Mouse (Mus musculus): Measurements from ENCODE around the gene Zcchc17. TPM values are rescaled to one million over a fixed set of nuclear protein-coding genes. Genes with fewer than 3 reads are reported as not detected.
A peak's percentile ranks its signal among the peaks of the same experiment; 100 is the strongest.

The Zcchc17 gene
- total RNA-seq (2015) (16.0 and 21.9 TPM in 2 replicates), total RNA-seq (2017) (81.3 and 132 TPM in 2 replicates)

DNA sequence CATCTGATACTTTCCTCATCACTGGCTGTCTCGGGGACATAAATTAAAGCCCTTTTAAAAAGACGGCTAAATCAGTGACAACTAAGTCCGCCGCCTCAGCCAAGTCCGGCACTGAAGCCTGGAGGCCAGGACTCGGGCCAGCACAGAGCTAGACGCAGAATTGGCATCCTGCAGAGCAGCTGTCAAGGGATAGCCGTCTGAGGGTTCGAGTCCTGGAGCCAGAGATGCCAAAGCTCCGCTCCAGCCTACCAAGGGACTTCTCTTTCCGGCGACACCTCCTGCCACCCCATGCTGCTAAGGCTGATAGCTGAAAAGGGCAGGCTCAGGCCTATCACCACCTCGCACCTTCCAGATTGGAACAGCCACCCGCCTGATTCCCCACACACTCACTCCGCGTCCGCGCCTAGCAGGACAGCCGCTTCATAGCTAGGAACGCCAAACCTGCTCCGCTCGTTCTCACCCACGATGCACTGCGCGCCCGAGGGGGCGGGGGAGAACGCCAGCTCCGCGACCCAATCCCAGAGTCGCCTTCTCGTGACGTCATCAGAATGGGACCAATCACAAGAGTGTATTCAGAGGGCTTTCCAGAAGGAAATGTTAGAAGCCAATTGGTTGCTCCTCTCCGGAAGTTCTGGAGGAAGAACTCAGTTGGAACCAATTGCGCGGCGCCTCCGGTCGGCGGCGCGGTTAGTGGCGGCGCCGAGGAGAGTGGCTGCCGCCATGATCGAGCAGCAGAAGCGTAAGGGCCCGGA lies at the start of gene Zcchc17, which contains the start of gene Snrnp40:
Gene Zcchc17 (minus strand): TSS at position 458 of the 752 bp plus-strand sequence.
Gene Snrnp40 (plus strand): TSS at position 647 of the 752 bp plus-strand sequence.
- peak; percentile 95 for ATAC-seq (replicated peaks; ENCODE audit: poor library complexity)

- ATAC-seq (replicated peaks; ENCODE audit: poor library complexity) = peak; percentile 55
These were observed 31.5 kb upstream of the Zcchc17 start for GRCm38 (mm10) chr4:130391265-130391664.

DNA sequence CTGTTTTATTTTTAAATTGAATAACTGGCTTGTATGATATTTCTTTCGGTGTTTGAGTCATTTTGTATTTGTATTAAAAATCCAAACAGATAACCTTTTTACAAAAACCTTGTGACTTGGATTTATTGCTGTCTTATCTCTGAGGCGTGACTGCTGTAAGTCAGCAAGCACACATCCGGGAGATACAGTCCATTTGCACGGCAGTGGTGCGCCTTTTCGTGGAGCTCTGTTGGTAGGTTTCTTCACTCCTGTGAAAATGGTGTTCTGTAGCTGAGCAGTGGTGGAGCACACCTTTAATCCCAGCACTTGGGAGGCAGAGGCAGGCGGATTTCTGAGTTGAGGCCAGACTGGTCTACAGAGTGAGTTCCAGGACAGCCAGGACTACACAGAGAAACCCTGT lies 30.2 kb upstream of the Zcchc17 start:
- ATAC-seq (replicated peaks; ENCODE audit: poor library complexity) = no peak

- ATAC-seq (replicated peaks; ENCODE audit: poor library complexity) = no peak
These were observed 29.8 kb upstream of the Zcchc17 start for GRCm38 (mm10) chr4:130389496-130389895.

GRCm38 (mm10) chr4:130387256-130387655 lies 27.5 kb upstream of the Zcchc17 start:
- ATAC-seq (replicated peaks; ENCODE audit: poor library complexity) = no peak

- no peak for ATAC-seq (replicated peaks; ENCODE audit: poor library complexity)
These were observed 20.7 kb upstream of the Zcchc17 start for GRCm38 (mm10) chr4:130380418-130380817.

DNA sequence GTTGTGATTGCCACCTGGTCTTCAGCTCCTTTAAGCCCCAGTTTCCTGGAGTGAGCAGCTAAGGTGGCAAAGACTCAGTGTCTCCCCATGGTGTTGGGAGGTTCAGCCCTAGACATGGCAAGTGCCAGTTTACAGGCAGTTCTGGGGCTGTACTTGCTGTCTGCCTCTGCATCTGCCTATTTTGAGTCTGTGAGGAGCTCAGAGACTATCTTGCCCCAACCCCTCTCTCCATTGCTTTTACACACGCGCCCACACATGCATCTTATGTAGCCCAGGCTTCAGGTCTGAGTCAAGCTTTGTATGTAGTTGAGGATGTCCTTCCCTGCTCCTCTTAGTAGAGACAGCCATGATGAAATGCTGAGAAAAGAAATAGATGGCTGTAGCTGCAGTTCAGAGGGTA lies 19.4 kb upstream of the Zcchc17 start:
- ATAC-seq (replicated peaks; ENCODE audit: poor library complexity) = no peak

GRCm38 (mm10) chr4:130377500-130377899 lies 17.8 kb upstream of the Zcchc17 start:
- no peak for ATAC-seq (replicated peaks; ENCODE audit: poor library complexity)

- 0 out of 2 replicates have a peak, but pooled peaks have one; percentile 39 for ATAC-seq (replicated peaks; ENCODE audit: poor library complexity)
These were observed 16.9 kb upstream of the Zcchc17 start for GRCm38 (mm10) chr4:130376675-130377074.

GRCm38 (mm10) chr4:130360238-130360590 lies 471 bp upstream of the Zcchc17 start:
- ATAC-seq (replicated peaks; ENCODE audit: poor library complexity) = no peak

DNA sequence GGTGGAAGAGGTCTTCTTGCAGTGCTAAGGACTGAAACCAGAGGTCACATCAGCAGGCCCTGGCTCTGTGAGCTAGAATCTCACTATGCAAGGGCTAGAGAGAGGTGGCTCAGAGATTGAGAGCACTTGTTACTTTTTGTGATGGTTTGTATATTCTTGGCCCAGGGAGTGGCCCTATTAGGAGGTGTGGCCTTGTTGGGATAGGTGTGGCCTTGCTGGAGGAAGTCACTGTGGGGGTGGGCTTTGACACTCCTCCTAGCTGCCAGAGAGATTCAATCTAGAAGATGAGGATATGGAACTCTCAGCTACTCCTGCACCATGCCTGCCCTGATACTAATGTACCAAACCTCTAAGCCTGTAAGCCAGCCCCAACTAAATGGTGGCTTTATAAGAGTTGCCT lies 1.8 kb downstream of the Zcchc17 start:
- ATAC-seq (replicated peaks; ENCODE audit: poor library complexity) = no peak

DNA sequence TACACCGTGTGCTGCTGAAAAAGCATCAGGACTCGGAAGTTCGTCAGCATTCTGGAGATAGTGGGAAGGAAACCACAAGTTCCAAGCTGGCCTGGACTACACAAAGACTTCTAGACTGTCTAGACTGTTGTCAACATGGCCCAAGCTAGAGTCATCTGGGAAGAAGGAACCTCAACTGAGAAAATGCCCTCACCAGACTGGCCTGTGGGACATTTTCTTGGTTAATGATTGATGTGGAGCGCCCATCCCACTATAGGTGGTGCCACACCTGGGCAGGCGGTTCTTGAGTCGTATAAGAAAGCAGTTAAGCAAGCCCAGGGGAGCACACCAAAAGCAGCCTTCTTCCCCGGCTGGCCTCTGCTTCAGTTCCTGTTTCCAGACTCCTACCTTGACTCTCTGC lies 7.2 kb downstream of the Zcchc17 start:
- ATAC-seq (replicated peaks; ENCODE audit: poor library complexity) = no peak

DNA sequence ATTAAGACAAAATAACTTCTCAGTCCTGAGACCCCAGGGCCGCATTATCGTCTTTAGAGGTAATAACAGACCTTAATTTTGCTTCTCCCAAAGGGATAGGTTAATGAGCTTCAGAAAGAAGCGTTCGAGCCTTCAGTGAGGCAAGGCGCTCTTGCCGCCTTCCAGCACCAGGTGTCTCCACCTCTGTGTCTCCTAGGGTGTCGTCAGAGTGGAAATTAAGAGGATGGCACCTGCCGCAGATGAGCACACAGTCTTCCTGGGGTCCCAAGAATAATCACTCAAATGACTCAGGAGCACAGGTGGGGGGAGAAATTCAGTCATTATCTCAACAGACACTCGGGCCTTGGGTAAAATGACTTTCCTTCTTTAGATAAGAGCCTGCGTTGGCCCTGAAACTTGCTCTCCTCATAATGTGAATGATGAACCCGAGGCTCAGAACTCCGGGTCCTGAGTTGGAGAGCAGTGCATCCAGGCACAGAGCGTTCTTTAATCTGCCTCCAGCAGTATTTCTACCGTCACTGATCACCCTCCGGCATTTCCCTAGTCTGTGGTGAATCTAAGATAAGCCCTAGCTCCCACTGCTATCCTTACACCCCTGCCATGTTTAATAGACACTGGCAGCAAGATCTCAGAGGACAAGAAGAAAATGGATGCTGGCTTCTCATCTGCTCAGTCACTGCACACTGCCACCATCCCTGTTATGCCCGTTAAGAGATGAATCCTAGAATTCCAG lies 8.9 kb downstream of the Zcchc17 start:
- ATAC-seq (replicated peaks; ENCODE audit: poor library complexity) = no peak

DNA sequence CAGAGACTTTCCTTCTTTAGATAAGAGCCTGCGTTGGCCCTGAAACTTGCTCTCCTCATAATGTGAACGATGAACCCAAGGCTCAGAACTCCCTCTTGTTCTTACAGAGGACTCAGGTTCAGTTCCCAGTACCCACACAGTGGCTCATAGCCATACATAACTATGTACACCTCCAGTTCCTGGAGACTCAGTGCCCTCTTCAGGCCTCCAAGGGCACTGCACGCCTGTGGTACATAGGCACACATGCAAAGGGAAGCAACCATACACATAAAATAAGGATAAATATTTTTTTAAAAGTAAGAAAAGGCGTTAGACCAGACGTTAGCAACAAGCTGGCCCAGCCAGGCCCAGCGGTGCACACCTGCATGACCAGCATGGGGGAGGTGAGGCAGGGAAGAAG lies 10.1 kb downstream of the Zcchc17 start:
- ATAC-seq (replicated peaks; ENCODE audit: poor library complexity) = no peak

DNA sequence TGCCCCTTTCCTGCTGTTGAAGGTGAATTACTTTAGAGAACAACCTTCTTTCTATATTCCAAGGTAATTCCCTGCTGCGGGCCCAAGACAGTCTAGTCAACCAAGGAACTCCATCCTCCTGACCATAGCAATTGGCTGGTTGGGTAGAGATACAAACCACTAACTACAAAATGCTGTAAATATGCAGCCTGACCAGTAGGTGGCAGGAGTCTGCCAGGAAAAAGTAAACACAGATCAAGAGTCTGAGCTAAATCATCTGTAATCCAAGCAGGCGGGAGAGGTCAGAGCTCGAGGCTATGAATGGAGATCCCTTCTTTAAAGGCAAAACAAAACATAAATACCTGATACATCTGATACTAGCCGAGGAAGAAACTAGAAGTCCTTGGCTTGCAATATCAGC lies 18.1 kb downstream of the Zcchc17 start:
- ATAC-seq (replicated peaks; ENCODE audit: poor library complexity) = peak; percentile 90

DNA sequence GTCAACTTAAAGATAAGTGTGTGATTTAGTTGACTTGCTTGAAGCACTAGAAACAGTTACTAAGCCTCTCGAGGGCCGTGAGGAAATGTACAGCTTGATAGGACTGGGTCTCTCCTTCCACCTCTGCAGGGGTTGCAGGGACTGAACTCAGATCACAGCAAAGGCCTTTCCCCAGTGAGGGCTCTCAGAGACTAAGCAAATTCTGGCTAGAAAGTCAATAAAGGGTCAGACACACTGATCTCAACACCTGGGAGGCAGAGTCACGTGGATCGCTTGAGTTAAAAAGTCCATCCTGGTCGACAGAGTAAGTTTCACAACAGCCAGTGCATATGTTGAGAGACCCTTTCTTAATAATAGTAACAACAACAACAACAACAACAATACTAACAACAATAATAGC lies 23.9 kb downstream of the Zcchc17 start:
- no peak for ATAC-seq (replicated peaks; ENCODE audit: poor library complexity)

GRCm38 (mm10) chr4:130327366-130327765 lies 32.4 kb downstream of the Zcchc17 start:
- no peak for ATAC-seq (replicated peaks; ENCODE audit: poor library complexity)

- no peak for ATAC-seq (replicated peaks; ENCODE audit: poor library complexity)
These were observed 34.3 kb downstream of the Zcchc17 start for GRCm38 (mm10) chr4:130325446-130325845.

GRCm38 (mm10) chr4:130323607-130324006 lies 36.1 kb downstream of the Zcchc17 start:
- no peak for ATAC-seq (replicated peaks; ENCODE audit: poor library complexity)

DNA sequence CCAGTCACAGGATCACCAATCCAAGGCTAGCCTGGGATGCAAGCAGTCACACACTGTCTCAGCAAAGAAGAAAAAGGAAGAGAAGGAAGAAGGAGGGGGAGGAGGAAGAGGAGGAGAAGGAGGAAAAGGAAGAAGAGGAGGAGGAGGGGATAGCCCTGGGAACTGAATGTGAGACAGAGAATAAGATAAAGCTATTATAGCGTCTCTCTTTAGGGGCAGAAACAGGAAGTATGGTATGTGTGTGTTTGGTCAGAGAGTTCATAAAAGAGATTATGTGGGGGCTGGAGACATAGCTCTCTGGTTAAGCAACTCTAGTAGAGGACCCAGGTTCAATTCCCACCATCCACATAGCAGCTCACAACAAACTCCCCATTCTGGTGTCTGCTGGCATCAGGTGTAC lies 36.6 kb downstream of the Zcchc17 start:
- no peak for ATAC-seq (replicated peaks; ENCODE audit: poor library complexity)

DNA sequence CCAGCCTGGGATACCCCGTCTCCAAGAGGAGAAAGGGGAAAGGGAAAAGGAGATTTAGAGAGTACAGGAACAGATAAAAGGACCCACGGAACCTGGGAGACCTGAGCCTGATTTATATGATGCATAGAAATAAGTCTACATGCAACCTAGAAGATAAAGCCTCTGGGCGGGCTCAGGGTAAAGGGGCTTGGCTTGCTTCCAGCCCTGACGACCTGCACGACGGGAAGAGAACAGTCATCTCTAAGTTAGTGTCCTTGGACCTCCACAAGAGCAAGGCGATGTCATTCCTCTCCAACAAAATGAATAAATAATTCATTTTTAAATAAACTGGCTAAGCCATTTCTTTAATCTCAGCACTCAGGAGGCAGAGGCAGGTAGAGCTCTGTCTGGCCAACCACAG lies 37.2 kb downstream of the Zcchc17 start:
- no peak for ATAC-seq (replicated peaks; ENCODE audit: poor library complexity)

- no peak for ATAC-seq (replicated peaks; ENCODE audit: poor library complexity)
These were observed 38.1 kb downstream of the Zcchc17 start for GRCm38 (mm10) chr4:130321640-130322039.
